Mouse (Mus musculus) MN1 (cell line): ENCODE results near the gene Chm.
"Not testable (repeated sequence)": the region's sequence is repeated elsewhere in the genome, so short reads cannot be mapped to it uniquely, and the experiment has no call there.

Experiments used
- DNase-seq: peaks from one replicate; pipeline ENCODE4 v3.0.0-alpha.2; 2016; ENCODE audit warnings: low spot score

Gene Chm

GRCm38 (mm10) chrX:113185230-113185985 is at the start of gene Chm:
TSS of gene Chm (minus strand) at chrX:113185517.
- peak; percentile 74 for DNase-seq

DNA sequence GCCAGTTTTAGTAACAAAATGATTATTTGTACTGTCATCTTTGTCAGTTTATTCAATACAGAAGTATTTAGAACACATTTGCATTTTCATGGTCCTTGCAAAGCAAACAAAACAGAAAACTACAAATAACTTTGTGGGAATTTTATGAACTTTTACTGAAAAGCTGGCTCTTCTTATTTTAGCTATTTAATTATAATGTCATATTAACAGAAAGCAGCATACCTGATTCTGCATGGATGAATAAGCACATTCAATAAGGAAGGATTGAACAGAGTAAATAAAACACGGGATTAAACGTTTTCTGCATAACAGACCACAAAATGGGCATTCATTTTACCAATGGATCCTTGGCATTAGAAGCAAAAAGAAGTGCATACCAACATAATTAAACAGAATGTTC is 8.6 kb upstream of the Chm start:
- DNase-seq = no peak

GRCm38 (mm10) chrX:113184569-113185229 is 618 bp downstream of the Chm start:
- DNase-seq = peak; percentile 6

DNA sequence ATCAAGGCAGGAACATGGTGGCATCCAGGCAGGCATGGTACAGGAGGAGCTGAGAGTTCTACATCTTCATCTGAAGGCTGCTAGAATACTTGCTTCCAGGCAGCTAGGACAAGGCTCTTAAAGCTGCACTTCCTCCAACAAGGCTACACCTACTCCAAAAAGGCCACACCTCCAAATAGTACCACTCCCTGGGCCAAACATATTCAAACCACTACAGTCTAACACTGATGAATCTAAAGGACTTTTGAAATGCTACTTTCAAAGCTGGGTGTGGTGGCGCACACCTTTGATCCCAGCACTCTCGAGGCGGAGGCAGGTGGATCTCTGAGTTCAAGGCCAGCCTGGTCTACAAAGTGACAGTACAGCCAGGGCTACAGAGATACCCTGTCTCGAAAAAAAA is 4.5 kb downstream of the Chm start:
- DNase-seq = not testable (repeated sequence)

DNA sequence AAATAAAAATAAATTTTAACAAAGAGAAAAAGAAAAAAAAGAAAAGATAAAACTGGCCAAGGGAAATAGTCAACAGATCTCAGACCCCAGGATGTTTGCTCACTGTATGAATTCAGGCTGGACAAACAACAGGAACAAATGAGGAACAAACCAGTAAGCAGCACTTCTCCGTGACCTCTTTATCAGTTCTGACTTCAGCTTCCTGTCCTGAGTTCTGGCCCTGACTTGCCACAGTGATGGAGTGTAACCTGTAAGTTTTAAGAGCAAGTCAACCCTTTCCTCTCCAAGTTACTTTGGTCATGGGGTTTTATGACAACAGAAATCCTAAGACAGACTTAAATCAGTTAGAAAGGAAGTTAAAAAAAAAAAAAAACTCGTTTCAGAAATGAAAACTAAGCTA is 12.6 kb downstream of the Chm start:
- no peak for DNase-seq

DNA sequence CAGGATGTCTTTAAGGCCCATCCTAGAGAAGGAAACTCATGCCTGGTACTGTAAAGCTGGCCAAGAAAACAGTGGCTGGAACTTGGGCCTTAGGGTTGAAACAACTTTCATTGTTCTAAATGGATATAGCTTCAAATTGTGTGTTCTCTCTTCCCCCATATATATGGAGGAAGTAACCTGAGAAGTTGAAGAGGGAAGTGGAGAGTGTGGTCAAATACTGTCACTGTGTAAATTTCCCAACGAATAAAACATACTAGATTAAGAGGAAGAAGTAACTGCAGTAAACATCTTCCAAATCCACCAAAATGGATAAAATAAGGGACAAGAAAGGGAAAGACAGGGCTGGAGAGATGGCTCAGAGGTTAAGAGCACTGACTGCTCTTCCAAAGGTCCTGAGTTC is 13.0 kb downstream of the Chm start:
- no peak for DNase-seq

- DNase-seq = no peak
These were observed 25.0 kb downstream of the Chm start for GRCm38 (mm10) chrX:113160268-113160860.

- DNase-seq = no peak
These were observed 101.1 kb downstream of the Chm start for GRCm38 (mm10) chrX:113084171-113084570.

- DNase-seq = no peak
These were observed 109.3 kb downstream of the Chm start for GRCm38 (mm10) chrX:113076053-113076452.

DNA sequence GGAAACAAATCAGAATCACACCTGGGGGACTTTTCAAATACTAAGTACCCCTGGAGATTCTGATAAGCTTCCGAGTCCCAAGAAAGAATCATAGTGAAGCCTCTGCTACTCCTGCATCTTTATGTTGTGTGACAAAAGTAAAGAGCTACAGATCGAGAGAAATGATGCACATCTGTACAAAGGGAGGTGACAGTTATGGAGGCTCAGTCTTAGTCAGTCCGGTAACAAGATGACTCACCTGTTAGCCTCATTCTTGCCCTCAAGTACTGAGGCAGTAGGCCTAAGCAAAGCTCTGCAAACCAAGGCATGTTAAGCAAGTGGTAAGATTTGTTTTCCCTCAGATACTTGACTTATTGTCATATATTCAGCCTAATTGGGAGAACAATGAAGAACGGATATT is 110.5 kb downstream of the Chm start:
- no peak for DNase-seq

DNA sequence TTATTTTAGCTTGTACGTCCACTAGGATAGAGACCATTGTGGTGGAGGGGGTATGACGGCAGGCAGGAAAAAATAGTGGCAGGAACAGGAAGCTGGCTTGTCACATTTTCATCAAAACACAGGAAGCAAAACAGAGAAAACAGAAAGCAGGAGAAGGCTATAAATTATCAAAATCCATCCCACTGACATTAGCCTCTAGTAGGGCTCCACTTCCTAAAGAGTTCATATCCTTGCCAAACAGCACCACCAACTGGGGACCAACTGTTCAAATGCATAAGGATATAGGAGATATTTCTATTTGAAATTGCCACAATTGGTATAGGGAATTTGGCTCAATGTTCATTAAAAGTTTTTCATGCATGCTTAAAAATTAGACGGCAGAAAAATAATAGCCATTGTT is 181.7 kb downstream of the Chm start:
- DNase-seq = no peak

DNA sequence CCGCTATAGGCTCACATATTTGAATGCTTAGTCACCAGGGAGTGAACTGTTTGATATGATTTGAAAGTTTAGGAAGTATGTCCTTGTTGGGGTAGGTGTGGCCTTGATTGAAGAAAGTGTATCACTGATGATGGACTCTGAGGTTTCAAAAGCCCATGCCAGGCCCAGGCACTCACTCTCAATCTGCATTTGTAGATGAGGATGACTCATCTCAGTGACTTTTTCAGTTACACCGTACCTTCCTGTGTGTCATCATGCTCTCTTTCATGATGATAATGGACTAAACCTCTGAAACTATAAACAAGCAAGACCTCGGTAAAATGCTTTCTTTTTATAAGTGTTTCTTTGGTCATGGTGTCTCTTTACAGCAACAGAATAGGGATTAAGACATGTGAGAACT is 183.1 kb downstream of the Chm start:
- DNase-seq = no peak
